Mouse (Mus musculus) embryonic facial prominence, embryonic 13.5 days (tissue): ENCODE data around the gene Gm13277. TPM values are rescaled to one million over a fixed set of nuclear protein-coding genes. Genes with fewer than 3 reads are reported as not detected.
A peak's percentile ranks its signal among the peaks of the same experiment; 100 is the strongest.
"Not testable (repeated sequence)": the region's sequence is repeated elsewhere in the genome, so short reads cannot be mapped to it uniquely, and the experiment has no call there.

Experiments
- ATAC-seq: fragments of 200-750 bp; cut with Nextera tagmentation; 2 replicates; pipeline ENCODE4 v1.8.0; 2017; ENCODE audit warnings: low read depth; ENCODE audit not compliant: insufficient number of reproducible peaks, insufficient read depth, low FRiP score, low TSS enrichment
- H3K27ac ChIP-seq: fragments of 300-500 bp; sonication (generic); 2 replicates; pipeline ENCODE4 v1.5.1; 2015; ENCODE audit warnings: moderate library complexity, mild to moderate bottlenecking, inconsistent platforms
- H3K27me3 ChIP-seq: fragments of 300-500 bp; sonication (generic); 2 replicates; pipeline ENCODE4 v1.6.1; 2015; ENCODE audit warnings: mild to moderate bottlenecking, inconsistent platforms
- H3K36me3 ChIP-seq: fragments of 300-500 bp; sonication (generic); 2 replicates; pipeline ENCODE4 v1.6.1; 2015; ENCODE audit warnings: mild to moderate bottlenecking, inconsistent platforms
- H3K4me1 ChIP-seq: fragments of 300-500 bp; sonication (generic); 2 replicates; pipeline ENCODE4 v1.6.1; 2015; ENCODE audit warnings: inconsistent platforms
- H3K4me2 ChIP-seq: fragments of 300-500 bp; sonication (generic); 2 replicates; pipeline ENCODE4 v1.6.1; 2015; ENCODE audit warnings: moderate library complexity, mild to moderate bottlenecking, inconsistent platforms
- H3K4me3 ChIP-seq: fragments of 300-500 bp; sonication (generic); 2 replicates; pipeline ENCODE4 v1.5.1; 2015; ENCODE audit warnings: mild to moderate bottlenecking, inconsistent platforms
- H3K9ac ChIP-seq: fragments of 300-500 bp; sonication (generic); 2 replicates; pipeline ENCODE4 v1.6.1; 2015; ENCODE audit warnings: mild to moderate bottlenecking, inconsistent platforms
- H3K9me3 ChIP-seq: fragments of 300-500 bp; sonication (generic); 2 replicates; pipeline ENCODE4 v1.6.1; 2016; ENCODE audit warnings: inconsistent platforms
- WGBS: fragments of 180-500 bp; shearing (Covaris S2); methylation state at CpG from one replicate; pipeline ENCODE4 v1.1.7; 2015; ENCODE audit warnings: mixed read lengths; 5-methylcytosine and 5-hydroxymethylcytosine counted together
- polyA plus RNA-seq: library from polyadenylated mRNA; unstranded; fragments of >200 nt; fragmentation: Nextera tagmentation; extraction: Ambion mirVana; gene quantifications from 2 replicates; pipeline ENCODE4 v1.2.1, GENCODE M21; 2015

Gm13277 gene
- not detected in 2 replicates for polyA plus RNA-seq

GRCm38 (mm10) chr4:88788402-88788801 is at the start of gene Gm13277:
Gene Gm13277, plus strand, starts transcription at chr4:88788632.
- not testable (repeated sequence) for H3K4me1 ChIP-seq, H3K27ac ChIP-seq, H3K4me3 ChIP-seq, H3K9me3 ChIP-seq, ATAC-seq, H3K4me2 ChIP-seq, H3K36me3 ChIP-seq, H3K27me3 ChIP-seq, H3K9ac ChIP-seq
- WGBS, result 2% methylated on average over 4 of the region's 28 CpGs

GRCm38 (mm10) chr4:88739036-88739435 is 49.4 kb upstream of the Gm13277 start:
- Histone ChIP-seq H3K4me3 (no peak overlapping the region), H3K4me2 (no peak overlapping the region), H3K9me3 (no peaks in the 10 kb centered on the region), H3K27me3 (no peaks in the 10 kb centered on the region), H3K9ac (no peak overlapping the region), H3K36me3 (no peaks in the 10 kb centered on the region), H3K4me1 (no peaks in the 10 kb centered on the region), H3K27ac (no peak overlapping the region)
- WGBS, result 88% methylated on average over 6 of the region's 6 CpGs
- no peak for ATAC-seq

- no peak overlapping the region for H3K9ac ChIP-seq
- WGBS, result 91% methylated on average over 4 of the region's 4 CpGs
- H3K4me2 ChIP-seq, result no peak overlapping the region
- H3K36me3 ChIP-seq, result no peaks in the 10 kb centered on the region
- no peaks in the 10 kb centered on the region for H3K27me3 ChIP-seq
- no peaks in the 10 kb centered on the region for H3K9me3 ChIP-seq
- no peak overlapping the region for H3K27ac ChIP-seq
- no peaks in the 10 kb centered on the region for H3K4me1 ChIP-seq
- ATAC-seq, result no peak
- H3K4me3 ChIP-seq, result no peak overlapping the region
These were observed 47.0 kb upstream of the Gm13277 start for GRCm38 (mm10) chr4:88741426-88741825.

- Histone ChIP-seq H3K9me3 (no peaks in the 10 kb centered on the region), H3K4me1 (no peaks in the 10 kb centered on the region), H3K4me2 (no peak overlapping the region), H3K9ac (no peak overlapping the region), H3K27me3 (no peaks in the 10 kb centered on the region), H3K27ac (no peak overlapping the region), H3K4me3 (no peak overlapping the region), H3K36me3 (no peaks in the 10 kb centered on the region)
- 62% methylated on average over 7 of the region's 7 CpGs for WGBS
- no peak for ATAC-seq
These were observed 45.6 kb upstream of the Gm13277 start for GRCm38 (mm10) chr4:88742771-88743371.

DNA sequence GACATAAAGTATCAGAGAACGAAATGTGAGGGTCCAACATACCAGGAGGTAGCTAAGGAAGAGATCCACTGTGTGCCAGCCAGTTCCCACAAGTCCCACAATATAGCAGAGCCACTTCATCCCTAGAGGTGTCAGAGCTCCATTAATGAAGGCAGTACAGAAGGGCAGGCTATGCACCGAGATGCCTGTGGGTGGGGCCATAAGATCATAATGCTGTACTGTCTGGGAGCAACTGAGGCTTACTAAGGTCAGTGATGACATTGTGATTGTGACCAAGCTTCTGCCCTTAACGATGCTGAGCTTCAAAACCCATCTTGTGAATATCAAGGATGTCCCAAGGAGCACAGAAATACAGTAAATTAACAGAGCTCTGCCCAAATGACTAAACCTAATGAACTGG is 44.2 kb upstream of the Gm13277 start:
- Histone ChIP-seq H3K9me3 (no peaks in the 10 kb centered on the region), H3K9ac (no peak overlapping the region), H3K36me3 (no peaks in the 10 kb centered on the region), H3K27me3 (no peaks in the 10 kb centered on the region), H3K27ac (no peak overlapping the region), H3K4me1 (no peaks in the 10 kb centered on the region), H3K4me3 (no peak overlapping the region), H3K4me2 (no peak overlapping the region)
- no peak for ATAC-seq
- 73% methylated on average over 3 of the region's 3 CpGs for WGBS

DNA sequence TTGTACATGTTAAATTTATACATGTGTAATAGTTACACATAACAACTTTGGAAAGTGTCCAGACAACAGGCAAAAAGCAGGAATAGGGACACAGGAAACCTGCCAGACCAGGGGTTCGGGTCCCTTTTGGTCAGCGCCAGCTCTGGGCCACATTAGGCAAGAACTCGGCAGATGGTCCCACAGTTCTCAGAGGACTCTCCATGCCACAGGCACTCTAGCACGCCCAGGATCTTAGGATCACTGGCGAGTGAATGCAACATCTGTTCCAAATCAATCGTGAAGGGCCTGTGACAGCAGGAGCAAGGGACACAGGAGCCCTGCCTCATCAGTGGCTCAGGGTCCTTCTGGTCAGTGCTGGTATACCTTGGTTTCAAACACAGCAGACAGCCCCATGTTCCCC is 38.5 kb upstream of the Gm13277 start:
- 28% methylated on average over 6 of the region's 6 CpGs for WGBS
- no peak overlapping the region for H3K4me3 ChIP-seq
- no peaks in the 10 kb centered on the region for H3K36me3 ChIP-seq
- no peak overlapping the region for H3K27ac ChIP-seq
- no peak overlapping the region for H3K4me2 ChIP-seq
- no peaks in the 10 kb centered on the region for H3K4me1 ChIP-seq
- no peak overlapping the region for H3K9ac ChIP-seq
- ATAC-seq, result no peak
- H3K9me3 ChIP-seq, result no peaks in the 10 kb centered on the region
- H3K27me3 ChIP-seq, result no peaks in the 10 kb centered on the region

DNA sequence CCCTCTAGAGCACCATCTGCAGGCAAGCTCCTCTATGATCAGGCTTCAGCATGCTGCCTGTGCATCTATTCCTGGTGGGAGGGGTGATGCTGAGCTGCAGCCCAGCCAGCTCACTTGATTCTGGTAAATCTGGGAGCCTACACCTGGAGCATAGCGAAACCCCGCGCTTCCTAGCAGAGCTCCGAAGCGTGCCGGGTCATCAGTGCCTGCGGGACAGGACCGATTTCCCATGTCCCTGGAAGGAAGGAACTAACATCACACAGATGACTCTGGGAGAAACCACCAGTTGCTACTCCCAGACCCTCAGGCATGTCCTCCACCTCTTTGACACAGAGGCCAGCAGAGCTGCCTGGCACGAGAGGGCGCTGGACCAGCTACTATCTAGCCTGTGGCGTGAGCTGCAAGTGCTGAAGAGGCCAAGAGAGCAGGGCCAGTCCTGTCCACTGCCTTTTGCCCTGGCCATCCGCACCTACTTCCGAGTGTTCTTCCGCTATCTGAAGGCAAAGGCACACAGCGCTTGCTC is 33.6 kb upstream of the Gm13277 start, which contains the start of gene Gm13271:
TSS of gene Gm13271 (plus strand) at position 51 of the 523 bp plus-strand sequence.
- not testable (repeated sequence) for ATAC-seq, H3K36me3 ChIP-seq, H3K27ac ChIP-seq, H3K27me3 ChIP-seq, H3K9me3 ChIP-seq, H3K4me1 ChIP-seq, H3K9ac ChIP-seq, H3K4me3 ChIP-seq, H3K4me2 ChIP-seq
- WGBS, result 67% methylated on average over 15 of the region's 15 CpGs

GRCm38 (mm10) chr4:88756581-88757513 is 31.6 kb upstream of the Gm13277 start:
- ATAC-seq, H3K27me3 ChIP-seq, H3K9me3 ChIP-seq, H3K36me3 ChIP-seq, H3K4me1 ChIP-seq: not testable (repeated sequence)
- peak overlapping the region; percentile 95 for H3K27ac ChIP-seq
- peak overlapping the region; percentile 78 for H3K9ac ChIP-seq
- H3K4me2 ChIP-seq, result peak overlapping the region; percentile 71
- peak overlapping the region; percentile 55 for H3K4me3 ChIP-seq
- 7% methylated on average over 29 of the region's 31 CpGs for WGBS

GRCm38 (mm10) chr4:88757628-88758031 is 30.8 kb upstream of the Gm13277 start:
- peak overlapping the region; percentile 78 for H3K9ac ChIP-seq
- H3K4me2 ChIP-seq, result peak overlapping the region; percentile 71
- WGBS, result under 1% methylated on average over 21 of the region's 21 CpGs
- peak overlapping the region; percentile 95 for H3K27ac ChIP-seq
- H3K9me3 ChIP-seq, H3K36me3 ChIP-seq, H3K4me1 ChIP-seq, H3K27me3 ChIP-seq: not testable (repeated sequence)
- peak overlapping the region; percentile 55 for H3K4me3 ChIP-seq
- peak; percentile 100 for ATAC-seq

- not testable (repeated sequence) for ATAC-seq
These were observed 29.7 kb upstream of the Gm13277 start for GRCm38 (mm10) chr4:88758751-88759150.

DNA sequence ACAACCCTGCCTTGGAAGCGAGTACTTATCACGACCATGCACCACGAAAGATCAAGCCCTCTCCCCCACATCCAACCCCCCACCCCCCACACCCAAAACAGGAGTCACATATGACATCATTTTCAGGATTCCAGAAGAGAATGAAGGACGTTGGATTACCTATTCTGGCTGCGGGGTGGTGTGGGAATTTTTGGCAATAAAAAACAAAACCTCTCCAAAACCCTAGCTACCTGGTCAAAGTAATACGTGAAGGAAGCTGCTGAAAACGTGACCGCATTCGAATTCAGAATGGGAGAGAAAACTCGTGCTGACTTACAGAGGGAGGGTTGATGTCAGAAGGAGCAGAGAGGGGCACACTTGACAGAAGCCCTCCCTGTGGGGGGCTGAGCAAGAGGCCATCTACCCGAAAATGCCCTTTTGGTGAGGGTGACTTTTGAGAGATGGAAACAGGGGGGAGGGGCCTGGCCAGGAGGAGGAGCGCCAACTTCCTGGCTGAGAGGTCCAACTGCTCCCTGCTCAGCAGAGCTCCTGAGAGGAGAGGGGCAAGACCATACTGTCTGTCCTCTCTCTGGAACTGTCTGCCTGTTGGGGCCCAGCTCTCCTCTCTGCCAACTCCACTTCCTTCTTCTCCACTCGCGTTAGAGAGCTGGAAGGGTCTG is 28.7 kb upstream of the Gm13277 start, which contains the start of gene Gm13283:
TSS of gene Gm13283 (plus strand) at position 510 of the 659 bp plus-strand sequence.
- peak within 1 kb of the TSS; percentile 60 for H3K4me2 ChIP-seq
- not testable (repeated sequence) for ATAC-seq, H3K4me1 ChIP-seq, H3K9me3 ChIP-seq, H3K36me3 ChIP-seq, H3K27me3 ChIP-seq
- 20% methylated on average over 9 of the region's 14 CpGs for WGBS
- H3K9ac ChIP-seq, result peak within 1 kb of the TSS; percentile 61; the same call in 1 of the 2 replicates
- peak within 1 kb of the TSS; percentile 68 for H3K27ac ChIP-seq
- H3K4me3 ChIP-seq, result peak within 1 kb of the TSS; percentile 45

More at GRCm38 (mm10) chr4:88758751-88759150, 29.7 kb upstream of the Gm13277 start:
- H3K9me3 ChIP-seq, H3K4me3 ChIP-seq, H3K9ac ChIP-seq, H3K27me3 ChIP-seq, H3K36me3 ChIP-seq, H3K4me2 ChIP-seq, H3K27ac ChIP-seq, H3K4me1 ChIP-seq: not testable (repeated sequence)
- 82% methylated on average over 9 of the region's 9 CpGs for WGBS
